Mouse (Mus musculus) intestine, postnatal 0 days (tissue): ENCODE data around the gene Rptor. TPM values are rescaled to one million over a fixed set of nuclear protein-coding genes. Genes with fewer than 3 reads are reported as not detected.

Experiments used
- ATAC-seq: fragments of 200-750 bp; cut with Nextera tagmentation; 2 replicates; pipeline ENCODE4 v1.8.0; 2017; ENCODE audit warnings: mild to moderate bottlenecking, moderate TSS enrichment, moderate library complexity
- H3K27ac ChIP-seq: fragments of 300-500 bp; sonication (generic); 2 replicates; pipeline ENCODE4 v1.5.1; 2014; ENCODE audit warnings: mild to moderate bottlenecking, low read depth, low read length, moderate library complexity
- H3K27me3 ChIP-seq: fragments of 300-500 bp; sonication (generic); replicated peaks from 2 replicates; pipeline ENCODE4 v1.6.1; 2014; ENCODE audit warnings: low read length, mixed read lengths; ENCODE audit not compliant: control insufficient read depth, insufficient read depth
- H3K36me3 ChIP-seq: fragments of 300-500 bp; sonication (generic); 2 replicates; pipeline ENCODE4 v1.6.1; 2014; ENCODE audit warnings: mild to moderate bottlenecking, moderate library complexity; ENCODE audit not compliant: control insufficient read depth, insufficient read depth
- H3K4me1 ChIP-seq: fragments of 300-500 bp; sonication (generic); replicated peaks from 2 replicates; pipeline ENCODE4 v1.6.1; 2014; ENCODE audit warnings: antibody characterized with exemption, low read length, mixed read lengths; ENCODE audit not compliant: control insufficient read depth, insufficient read depth
- H3K4me2 ChIP-seq: fragments of 300-500 bp; sonication (generic); replicated peaks from 2 replicates; pipeline ENCODE4 v1.6.1; 2014; ENCODE audit warnings: low read depth, mild to moderate bottlenecking, moderate library complexity
- H3K4me3 ChIP-seq: fragments of 300-500 bp; sonication (generic); 2 replicates; pipeline ENCODE4 v1.5.1; 2014; ENCODE audit warnings: low read depth, low read length
- H3K9ac ChIP-seq: fragments of 300-500 bp; sonication (generic); 2 replicates; pipeline ENCODE4 v1.6.1; 2014; ENCODE audit warnings: mild to moderate bottlenecking, low read depth, low read length
- H3K9me3 ChIP-seq: fragments of 300-500 bp; sonication (generic); 2 replicates; pipeline ENCODE4 v1.6.1; 2016; ENCODE audit warnings: mixed run types; ENCODE audit not compliant: control insufficient read depth
- CTCF ChIP-seq: sonication (generic); IDR thresholded peaks from 2 replicates; pipeline ENCODE4 v1.5.1; 2016; ENCODE audit warnings: low read depth, mild to moderate bottlenecking, control low read depth, antibody characterized with exemption, moderate library complexity
- WGBS: fragments of 180-500 bp; shearing (Covaris S2); extraction: QIAGEN DNeasy Blood & Tissue Kit; methylation state at CpG from one replicate; pipeline ENCODE4 v1.1.7; 2014; 5-methylcytosine and 5-hydroxymethylcytosine counted together
- polyA plus RNA-seq: library from polyadenylated mRNA; unstranded; fragments of >200 nt; fragmentation: Nextera tagmentation; extraction: Ambion mirVana; gene quantifications from 2 replicates; pipeline ENCODE4 v1.2.1, GENCODE M21; 2015

Gene Rptor
- polyA plus RNA-seq, 1 experiment from 2014 or later: 5.1 TPM

GRCm38 (mm10) chr11:119796406-119796805 is 193.7 kb downstream of the Rptor start:
- Histone ChIP-seq H3K27ac (no peak overlapping the region), H3K4me1 (no peaks in the 10 kb centered on the region), H3K36me3 (peaks cover 6% of the 10 kb centered on the region; the same call in 1 of the 2 replicates), H3K4me2 (no peak overlapping the region), H3K9ac (no peak overlapping the region), H3K27me3 (no peaks in the 10 kb centered on the region), H3K9me3 (no peaks in the 10 kb centered on the region), H3K4me3 (no peak overlapping the region)
- 71% methylated on average over 7 of the region's 7 CpGs for WGBS
- TF ChIP-seq CTCF: no peak
- no peak for ATAC-seq

- Histone ChIP-seq H3K27me3 (no peaks in the 10 kb centered on the region), H3K27ac (no peak overlapping the region), H3K4me3 (no peak overlapping the region), H3K9ac (no peak overlapping the region), H3K9me3 (no peaks in the 10 kb centered on the region), H3K36me3 (peaks cover 7% of the 10 kb centered on the region; the same call in 1 of the 2 replicates), H3K4me2 (no peak overlapping the region), H3K4me1 (no peaks in the 10 kb centered on the region)
- TF ChIP-seq CTCF: no peak
- no peak for ATAC-seq
- WGBS: 88% methylated on average over 7 of the region's 7 CpGs
Measured at GRCm38 (mm10) chr11:119796846-119797245, 194.1 kb downstream of the Rptor start.

GRCm38 (mm10) chr11:119799536-119799935 is 196.8 kb downstream of the Rptor start:
- Histone ChIP-seq H3K9me3 (no peaks in the 10 kb centered on the region), H3K36me3 (peaks cover 11% of the 10 kb centered on the region; the same call in 1 of the 2 replicates), H3K27ac (no peak overlapping the region), H3K4me3 (no peak overlapping the region), H3K27me3 (no peaks in the 10 kb centered on the region), H3K9ac (no peak overlapping the region), H3K4me1 (no peaks in the 10 kb centered on the region), H3K4me2 (no peak overlapping the region)
- 64% methylated on average over 2 of the region's 2 CpGs for WGBS
- no peak for TF ChIP-seq CTCF
- no peak for ATAC-seq

- H3K4me3 ChIP-seq: no peak overlapping the region
- no peaks in the 10 kb centered on the region for H3K27me3 ChIP-seq
- no peak for TF ChIP-seq CTCF
- 60% methylated on average over 1 of the region's 1 CpGs for WGBS
- no peaks in the 10 kb centered on the region for H3K9me3 ChIP-seq
- peaks cover 11% of the 10 kb centered on the region; the same call in 1 of the 2 replicates for H3K36me3 ChIP-seq
- H3K4me1 ChIP-seq: no peaks in the 10 kb centered on the region
- no peak overlapping the region for H3K9ac ChIP-seq
- H3K4me2 ChIP-seq: no peak overlapping the region
- H3K27ac ChIP-seq: no peak overlapping the region
- ATAC-seq: no peak
Measured at GRCm38 (mm10) chr11:119801855-119802254, 199.2 kb downstream of the Rptor start.

GRCm38 (mm10) chr11:119802947-119803346 is 200.2 kb downstream of the Rptor start:
- no peak overlapping the region for H3K4me3 ChIP-seq
- WGBS: 81% methylated on average over 7 of the region's 7 CpGs
- no peak for ATAC-seq
- no peak overlapping the region for H3K4me2 ChIP-seq
- peaks cover 11% of the 10 kb centered on the region; the same call in 1 of the 2 replicates for H3K36me3 ChIP-seq
- no peaks in the 10 kb centered on the region for H3K9me3 ChIP-seq
- H3K9ac ChIP-seq: no peak overlapping the region
- no peaks in the 10 kb centered on the region for H3K27me3 ChIP-seq
- H3K27ac ChIP-seq: no peak overlapping the region
- no peaks in the 10 kb centered on the region for H3K4me1 ChIP-seq
- no peak for TF ChIP-seq CTCF

- no peak overlapping the region for H3K9ac ChIP-seq
- no peak for ATAC-seq
- no peaks in the 10 kb centered on the region for H3K9me3 ChIP-seq
- no peak overlapping the region for H3K27ac ChIP-seq
- no peak overlapping the region for H3K4me3 ChIP-seq
- no peak overlapping the region for H3K4me2 ChIP-seq
- no peak for TF ChIP-seq CTCF
- H3K36me3 ChIP-seq: peaks cover 9% of the 10 kb centered on the region; the same call in 1 of the 2 replicates
- 96% methylated on average over 3 of the region's 3 CpGs for WGBS
- no peaks in the 10 kb centered on the region for H3K27me3 ChIP-seq
- no peaks in the 10 kb centered on the region for H3K4me1 ChIP-seq
Measured at GRCm38 (mm10) chr11:119804392-119804791, 201.7 kb downstream of the Rptor start.
